Mouse (Mus musculus) adipocyte (in vitro differentiated cells): ENCODE measurements around the gene Inka1.
"Not testable (repeated sequence)": the region's sequence is repeated elsewhere in the genome, so short reads cannot be mapped to it uniquely, and the experiment has no call there.

Source experiments
- DNase-seq: peaks from one replicate; pipeline ENCODE4 v3.0.0-alpha.2; 2016; ENCODE audit warnings: low spot score

Gene Inka1

DNA sequence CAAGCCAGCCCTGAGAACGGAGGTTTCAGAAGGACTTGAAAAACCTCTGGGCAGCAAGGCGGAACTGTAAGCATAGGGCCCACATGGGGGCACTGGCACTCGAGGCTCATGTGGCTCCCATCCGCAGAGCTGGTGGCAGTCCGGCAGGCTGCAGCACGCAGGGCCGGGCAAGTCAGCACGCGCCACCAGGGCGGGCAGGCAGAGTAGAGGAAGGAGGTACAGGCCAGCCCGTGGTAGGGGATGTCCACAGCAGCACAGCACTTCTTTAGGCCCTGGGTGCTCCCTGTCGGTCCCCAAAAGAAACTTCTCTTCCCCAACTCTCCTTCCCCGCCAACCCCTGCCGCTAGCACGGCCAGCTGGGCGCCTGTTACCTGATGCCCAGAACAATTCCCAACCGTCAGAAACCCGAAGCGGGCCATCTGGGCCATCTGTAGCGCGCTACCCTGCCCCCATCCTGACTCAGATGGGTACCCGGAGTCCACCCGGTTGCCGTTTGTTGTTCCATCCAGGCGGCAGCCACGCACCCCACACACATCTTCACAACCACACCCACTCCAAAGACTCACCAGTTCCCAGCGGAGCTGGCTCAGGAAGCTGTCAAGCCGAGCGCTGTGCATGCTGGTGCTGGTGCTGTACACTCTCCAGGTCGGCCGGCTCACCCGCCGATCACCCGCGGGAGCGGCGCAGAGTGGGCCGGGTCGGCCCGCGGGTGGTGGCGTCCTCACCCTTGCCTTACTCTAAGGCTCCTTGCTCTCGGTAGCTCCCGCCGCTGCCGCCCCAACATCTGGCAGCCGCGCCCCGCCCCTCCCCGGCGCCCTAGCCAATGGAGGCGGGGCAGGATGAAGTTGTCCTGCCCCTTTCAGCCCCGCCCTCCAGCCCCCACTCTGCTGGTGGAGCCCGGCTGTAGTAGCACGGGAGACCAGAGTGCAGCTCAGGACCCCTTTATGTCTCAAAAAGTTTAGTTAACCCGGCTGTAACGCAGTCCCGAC lies at the start of gene Inka1:
Inka1 (minus strand) TSS at position 749 of the 989 bp plus-strand sequence.
- peak; percentile 86 for DNase-seq

DNA sequence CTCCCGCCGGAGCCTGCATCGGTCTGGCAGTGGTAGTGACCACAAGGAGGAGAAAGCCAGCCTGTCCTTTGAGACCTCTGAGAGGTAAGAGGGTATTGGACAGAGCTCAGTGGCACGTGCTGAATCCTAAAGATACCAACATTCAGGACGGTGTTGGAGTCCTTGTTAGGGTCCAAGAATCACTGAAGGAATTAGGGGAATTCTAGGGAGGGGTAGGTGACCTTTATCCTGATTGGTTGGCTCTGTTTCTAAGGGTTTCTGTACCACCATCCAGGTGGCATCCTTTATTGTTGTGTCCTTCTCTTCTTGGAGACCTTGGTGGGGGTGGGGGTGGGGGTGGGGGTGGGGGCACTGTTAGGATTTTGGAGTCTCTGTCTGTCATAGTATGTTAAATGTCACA lies 46.4 kb upstream of the Inka1 start:
- no peak for DNase-seq

DNA sequence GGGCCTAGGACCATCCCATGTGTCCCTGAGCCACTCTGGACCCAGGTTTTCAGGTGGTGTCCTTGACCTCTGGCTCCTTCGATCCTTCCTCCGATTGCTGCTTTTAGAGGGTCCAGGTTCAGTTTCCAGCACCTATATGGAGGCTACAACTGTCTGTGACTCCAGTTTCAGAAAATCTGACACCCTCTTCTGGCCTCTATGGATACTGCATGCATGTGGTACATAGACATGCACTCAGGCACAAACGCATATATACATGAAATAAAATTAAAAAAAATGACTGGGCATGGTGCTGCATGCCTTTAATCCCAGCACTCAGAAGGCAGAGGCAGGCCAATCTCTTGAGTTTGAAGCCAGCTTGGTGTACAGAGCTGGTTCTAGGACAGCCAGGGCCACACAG lies 42.2 kb upstream of the Inka1 start:
- no peak for DNase-seq

DNA sequence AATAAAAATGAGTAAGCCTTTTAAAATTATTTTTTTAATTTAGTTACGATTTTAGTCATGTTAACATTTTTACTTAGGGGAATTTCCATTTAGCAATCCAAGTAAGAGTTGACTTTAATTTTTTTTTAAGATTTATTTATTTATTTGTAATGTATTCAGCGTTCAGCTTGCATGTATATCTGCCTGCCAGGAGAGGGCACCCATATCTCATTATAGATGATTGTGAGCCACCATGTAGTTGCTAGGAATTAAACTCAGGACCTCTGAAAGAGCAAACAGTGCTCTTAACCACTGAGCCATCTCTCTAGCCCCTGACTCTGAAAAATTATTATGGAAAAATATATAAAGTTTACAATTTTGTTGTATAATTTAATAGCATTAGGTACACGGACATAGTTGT lies 40.9 kb upstream of the Inka1 start:
- no peak for DNase-seq

DNA sequence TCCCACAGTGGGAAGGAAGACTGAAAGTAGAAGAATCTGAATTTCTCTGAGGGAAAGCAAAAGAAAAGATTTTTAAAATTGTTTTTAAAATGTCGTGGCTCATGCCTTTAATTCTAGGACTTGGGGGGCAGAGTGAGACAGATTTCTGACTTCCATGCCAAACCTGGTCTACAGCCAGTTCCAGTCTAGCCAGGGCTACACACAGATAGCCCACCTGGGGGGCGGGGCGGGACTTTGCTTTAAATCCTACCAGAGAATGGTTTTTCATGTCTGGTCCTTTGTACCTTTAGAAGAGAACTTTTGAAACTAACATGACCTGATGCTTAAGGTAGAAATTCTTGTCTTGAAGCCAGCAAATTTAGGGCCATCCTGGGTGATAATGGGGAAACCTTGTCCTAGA lies 37.5 kb upstream of the Inka1 start:
- no peak for DNase-seq

DNA sequence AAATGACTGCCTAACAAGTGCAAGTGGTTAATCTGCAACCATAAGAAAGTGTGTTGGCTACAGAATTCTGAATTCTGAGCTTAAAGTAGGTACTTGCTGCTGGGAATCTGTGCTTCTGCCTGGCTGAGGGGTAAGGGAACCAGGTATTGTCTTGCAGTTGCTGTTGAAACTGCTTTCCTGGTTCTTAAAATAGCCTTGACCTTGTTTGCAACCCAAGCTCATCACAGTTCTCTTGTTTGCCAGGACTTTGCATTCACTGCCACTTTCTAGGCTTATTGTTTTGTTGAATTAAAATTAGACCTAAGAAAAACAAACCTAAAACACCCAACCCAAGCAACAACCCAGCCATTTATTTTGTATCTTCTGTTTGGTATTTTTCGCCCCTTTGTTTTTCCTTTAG lies 35.1 kb upstream of the Inka1 start:
- no peak for DNase-seq

DNA sequence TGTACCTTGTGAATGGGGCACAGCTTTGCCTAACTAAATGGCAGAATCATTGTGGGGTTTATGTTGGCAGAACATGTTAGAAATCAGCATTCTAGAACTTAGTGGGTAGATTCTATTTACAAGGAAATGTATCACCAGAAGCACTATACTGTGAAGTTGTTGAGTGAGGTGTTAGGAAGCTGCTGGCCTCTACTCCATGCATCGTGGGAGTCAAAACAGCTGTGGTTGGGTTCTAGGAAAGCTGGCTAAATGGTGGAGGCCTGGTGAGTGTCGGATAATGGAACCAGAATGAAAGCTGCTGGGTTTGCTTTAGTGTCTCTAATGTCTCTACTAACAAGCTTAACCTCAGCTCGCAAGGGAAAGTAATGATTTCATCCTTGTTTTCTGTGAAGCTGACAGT lies 31.4 kb upstream of the Inka1 start:
- no peak for DNase-seq

DNA sequence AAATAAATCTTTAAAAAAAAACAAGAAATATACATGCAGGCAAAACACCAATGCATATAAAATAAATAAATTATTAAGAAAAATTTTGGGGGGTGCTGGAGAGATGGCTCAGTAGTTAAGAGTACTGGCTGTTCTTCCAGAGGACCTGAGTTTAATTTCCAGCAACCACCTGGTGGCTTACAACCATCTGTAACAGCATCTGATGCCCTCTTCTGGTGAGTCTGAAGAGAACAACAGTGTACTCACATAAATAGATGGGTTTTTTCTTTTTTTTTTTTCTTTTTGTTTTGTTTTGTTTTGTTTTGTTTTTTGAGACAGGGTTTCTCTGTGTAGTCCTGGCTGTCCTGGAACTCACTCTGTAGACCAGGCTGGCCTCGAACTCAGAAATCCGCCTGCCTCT lies 27.9 kb upstream of the Inka1 start:
- DNase-seq = not testable (repeated sequence)

DNA sequence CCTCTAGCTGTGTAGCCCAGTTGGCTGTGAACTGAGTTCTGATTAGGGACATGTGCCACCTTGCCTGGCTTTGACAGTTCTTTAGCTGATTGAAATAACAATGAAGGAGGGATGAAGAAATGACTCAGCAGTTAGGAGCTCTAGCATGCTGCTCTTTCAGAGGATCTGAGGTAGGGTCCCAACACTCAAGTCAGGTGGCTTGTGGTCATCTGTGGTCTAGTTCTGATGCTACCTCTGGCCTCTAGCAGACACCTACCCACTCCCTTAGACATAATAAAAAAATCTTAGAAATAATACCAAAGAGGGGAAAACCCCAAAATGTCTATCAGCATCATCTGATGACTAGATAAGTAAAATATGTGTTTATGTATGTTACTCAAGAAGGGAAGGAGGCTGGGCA lies 24.7 kb upstream of the Inka1 start:
- no peak for DNase-seq

DNA sequence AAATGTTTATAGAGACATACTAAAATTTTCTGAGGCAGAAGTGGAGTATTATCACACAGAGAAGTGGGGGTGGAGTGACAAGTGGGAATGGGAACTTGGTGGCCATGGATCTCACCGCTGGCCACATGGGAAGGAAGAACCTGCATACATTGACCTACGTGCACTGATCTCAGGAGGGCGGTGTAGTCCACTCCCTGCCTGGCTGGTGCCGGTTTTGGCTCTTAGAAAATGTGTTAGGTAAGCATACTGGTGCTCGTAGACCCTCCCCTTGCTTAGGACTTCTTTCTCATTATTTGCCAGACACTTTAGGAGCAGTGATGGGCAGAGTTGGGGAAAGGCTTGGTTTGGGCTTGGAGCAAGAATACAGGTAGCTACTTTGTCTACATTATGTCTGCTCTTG lies 22.4 kb upstream of the Inka1 start:
- no peak for DNase-seq

DNA sequence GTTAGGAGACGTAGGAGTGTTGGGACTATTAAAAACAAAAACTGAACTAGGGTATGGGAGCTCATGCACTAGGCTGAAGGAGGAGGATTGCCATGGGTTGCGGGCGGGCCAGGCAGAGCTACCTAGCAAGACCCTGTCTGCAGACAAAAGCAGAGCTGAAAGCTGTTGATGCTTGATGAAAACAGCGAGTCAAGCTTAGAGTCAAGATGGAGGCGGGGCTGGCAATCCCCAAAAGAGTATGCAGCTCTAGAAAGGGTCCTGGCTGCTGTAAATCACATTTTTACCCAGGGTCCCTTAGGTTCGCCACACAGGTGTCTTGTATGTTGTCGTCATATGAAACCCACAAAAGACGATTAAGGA lies 17.8 kb upstream of the Inka1 start:
- DNase-seq = no peak

DNA sequence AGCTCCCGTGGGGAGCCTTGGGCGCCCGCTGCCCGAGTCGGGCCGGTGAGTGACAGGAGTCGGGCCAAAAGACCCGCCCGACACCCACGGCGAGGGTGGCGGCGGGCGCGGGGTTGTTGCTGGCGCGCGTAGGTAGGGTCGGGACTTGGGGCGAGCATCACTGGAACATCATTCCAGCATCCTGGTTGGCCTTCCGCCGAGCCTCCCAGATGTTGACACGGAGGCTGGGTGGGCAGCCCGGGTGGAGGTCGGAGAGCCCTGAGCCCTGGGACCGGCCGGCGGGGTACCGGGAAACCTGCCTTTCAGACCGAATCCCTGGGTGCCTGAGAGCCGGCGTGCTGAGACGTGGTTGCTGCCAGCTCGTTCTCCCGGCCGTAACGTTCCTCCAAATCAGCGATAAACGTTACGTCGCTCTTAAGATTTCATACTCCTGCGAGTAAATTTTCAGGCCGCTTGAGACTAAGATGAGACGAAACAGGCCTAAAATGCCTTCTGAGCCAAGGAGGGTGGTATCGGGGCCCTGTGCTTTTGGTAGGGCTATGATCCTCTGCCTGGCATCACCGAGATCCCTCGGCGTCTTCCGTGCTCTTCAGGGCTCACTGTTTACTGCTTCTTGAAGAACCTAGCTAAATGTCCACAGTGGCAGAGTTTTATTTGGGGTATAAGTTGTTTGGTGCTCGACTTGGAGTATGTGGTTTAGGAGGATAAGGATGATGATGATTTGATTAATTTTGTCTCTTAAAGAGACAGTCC lies 17.3 kb upstream of the Inka1 start:
- peak; percentile 44 for DNase-seq

DNA sequence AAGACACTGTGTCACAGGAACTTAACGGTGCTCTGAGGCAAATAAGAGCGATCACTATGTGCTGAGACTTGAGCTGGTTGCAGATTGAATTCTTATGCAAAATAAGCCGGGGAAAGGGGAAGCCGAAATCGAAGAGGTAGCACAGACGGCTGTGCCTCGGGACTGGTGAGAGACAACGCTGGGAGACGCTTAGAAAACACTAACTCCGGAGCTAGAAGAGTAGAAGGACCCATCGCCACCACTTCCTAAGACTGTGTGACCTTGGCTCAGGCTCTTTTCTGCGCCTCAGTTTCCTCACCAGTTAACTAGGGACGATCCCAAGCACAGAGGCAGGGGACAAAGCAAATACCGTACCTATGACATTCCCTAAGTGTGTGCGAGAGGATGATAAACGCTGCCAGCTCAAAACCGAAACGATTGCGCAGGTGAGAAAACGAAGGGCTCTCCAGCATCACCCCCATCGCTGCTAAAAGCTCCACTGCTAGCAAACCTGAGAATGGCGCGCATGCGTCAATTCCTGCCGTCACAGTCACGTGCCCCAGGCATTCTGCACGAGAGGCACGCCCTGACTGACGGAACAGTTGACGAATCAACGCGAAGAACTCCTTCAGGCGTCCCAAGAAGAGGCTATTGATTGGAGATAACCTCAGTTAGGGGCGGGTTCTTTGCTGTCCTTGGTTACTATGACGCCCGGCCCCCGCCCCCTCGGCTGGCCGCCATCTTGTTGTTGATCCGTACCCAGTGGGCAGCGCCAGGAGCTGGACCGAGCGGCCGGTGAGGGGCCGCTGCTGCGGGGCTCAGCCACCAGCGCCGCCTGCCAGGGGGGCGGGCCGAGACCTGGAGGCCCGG lies 16.5 kb upstream of the Inka1 start, which contains the start of gene Ip6k1:
Ip6k1 (plus strand) TSS at position 580 of the 849 bp plus-strand sequence.
- peak; percentile 100 for DNase-seq

DNA sequence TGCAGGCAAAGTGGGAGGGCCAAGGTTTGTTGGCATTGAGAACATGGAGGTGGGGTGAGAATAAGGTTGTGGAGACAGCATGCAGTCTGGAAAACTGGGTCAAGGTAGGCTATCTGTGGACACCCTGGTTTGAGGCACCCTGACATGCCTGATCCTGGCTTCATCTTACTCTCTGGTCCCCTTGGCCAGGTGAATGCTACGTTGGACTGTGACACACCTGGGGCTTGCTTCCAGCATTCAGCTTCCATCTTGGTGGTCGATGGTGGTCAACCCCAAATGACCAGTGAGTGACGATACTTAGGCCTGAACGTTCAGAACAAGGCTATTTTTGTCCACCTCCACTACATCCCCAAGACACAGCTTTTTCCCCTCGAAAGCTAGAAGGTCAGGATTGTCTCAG lies 10.4 kb upstream of the Inka1 start, which contains the start of gene Gm20662:
Gm20662 (plus strand) TSS at position 301 of the 400 bp plus-strand sequence.
- DNase-seq = no peak

DNA sequence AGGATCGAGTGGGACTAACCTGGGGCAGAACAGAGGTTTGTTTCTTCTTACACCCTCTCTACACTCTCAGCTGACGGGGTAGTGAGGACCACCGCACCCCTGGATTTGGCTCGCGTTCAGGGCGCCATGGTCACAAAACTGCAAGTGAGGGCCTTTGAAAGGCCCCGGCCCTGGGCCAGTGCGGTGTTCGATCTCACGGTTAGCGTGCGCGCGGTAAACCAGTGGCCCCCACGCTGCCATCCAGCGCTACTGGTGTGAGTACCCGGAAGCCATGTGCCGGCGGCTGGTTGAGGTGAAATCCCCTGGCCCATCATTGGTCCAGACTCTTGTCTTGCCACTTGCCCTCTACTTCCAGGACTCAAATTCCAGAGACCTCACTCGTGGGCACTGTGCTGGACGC lies 9.8 kb upstream of the Inka1 start:
- no peak for DNase-seq

DNA sequence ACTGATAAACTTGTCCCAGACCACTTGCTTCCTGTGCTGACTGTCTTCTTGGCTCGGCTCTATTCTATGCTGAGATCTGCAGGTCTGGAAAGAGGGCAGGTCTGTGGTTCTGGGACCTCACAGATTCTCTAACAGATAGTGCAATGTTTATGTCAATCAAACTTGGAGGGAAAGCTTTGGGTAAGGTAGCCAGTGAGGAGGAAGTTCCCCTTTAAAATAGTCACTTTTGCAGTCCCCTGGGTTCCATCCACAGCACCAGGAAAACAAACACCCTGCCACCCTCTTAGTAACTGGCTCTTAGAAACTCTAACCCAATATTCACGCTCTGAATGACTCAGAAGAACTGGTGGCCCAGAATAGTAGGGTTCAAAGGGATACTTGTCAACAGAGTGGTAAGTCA lies 8.8 kb upstream of the Inka1 start:
- no peak for DNase-seq

DNA sequence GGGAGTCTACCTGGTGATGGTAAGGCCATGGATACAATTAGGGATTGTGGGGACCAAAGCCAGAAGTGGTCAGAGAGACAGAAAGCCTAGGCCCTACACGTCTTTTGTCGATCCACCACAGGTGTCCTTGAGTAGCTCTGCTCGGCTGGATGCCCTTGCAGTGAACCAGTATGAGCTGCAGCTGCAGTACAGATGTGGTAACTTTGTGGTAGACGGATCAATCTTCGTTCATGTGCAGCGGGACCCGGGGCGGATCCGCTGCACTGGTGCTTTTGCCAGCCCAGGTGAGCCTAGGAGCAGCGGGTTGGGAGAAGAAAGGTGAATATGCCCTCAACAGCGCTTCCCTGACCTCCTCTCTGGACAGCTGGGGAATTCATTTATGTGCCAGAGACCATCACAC lies 7.3 kb upstream of the Inka1 start:
- no peak for DNase-seq

DNA sequence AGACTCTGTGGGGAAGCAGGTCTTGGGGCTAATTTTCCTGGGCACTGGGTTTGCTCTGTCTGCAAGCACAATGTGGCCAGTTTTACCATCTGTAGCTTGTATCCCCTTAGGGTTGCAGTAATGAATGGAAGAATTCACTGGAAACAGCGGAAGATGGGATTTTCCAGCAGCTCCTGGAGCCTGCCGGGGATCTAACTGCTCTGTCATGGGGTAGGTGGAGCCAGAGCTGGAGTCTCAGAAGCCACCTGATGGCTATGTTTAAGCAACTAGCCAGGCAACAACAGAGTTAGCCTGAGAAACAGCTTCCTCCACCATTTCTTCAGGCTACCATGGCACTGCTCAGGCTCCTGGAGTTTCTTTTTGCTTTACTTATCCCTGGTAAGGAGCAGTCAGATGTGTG lies 6.5 kb upstream of the Inka1 start, which contains the start of gene Cdhr4:
Cdhr4 (plus strand) TSS at position 301 of the 400 bp plus-strand sequence.
- no peak for DNase-seq

DNA sequence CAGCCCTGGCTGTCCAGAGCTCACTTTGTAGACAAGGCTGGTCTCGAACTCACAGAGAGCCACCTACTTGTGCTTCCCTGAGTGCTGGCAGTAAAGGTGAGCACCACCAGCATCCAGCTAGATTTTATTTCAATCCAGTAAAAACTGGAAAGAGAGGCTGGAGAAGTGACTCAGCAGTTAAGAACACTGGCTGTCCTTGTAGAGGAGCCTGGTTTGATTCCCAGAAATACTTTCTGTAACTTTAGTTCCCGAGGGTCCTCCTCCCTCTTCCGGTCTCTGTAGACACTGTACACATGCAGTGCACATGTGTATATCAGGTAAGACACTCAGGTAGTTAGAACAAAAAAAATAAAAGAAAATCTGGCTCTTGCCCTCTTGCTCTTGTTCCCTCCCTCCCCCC lies 2.3 kb upstream of the Inka1 start:
- peak; percentile 16 for DNase-seq

DNA sequence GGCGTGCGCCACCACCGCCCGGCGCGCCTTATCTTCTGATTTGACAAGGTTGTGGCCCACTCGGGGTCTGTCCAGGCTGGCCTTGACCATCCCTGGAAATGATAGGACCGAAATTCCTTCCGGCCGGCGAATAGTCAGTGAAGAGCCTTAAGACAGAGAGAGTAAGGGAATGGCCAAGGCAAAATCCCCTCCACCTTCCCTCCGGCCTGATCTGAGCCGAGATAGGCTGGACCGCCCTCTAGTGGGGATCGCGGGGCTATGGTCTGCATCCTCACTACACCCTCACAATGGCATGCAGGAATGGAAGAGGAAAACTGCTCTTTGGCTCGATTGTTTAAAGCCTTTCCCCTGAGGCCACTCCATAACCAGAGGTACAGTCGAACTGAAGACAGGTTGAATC lies 697 bp upstream of the Inka1 start:
- peak; percentile 87 for DNase-seq

DNA sequence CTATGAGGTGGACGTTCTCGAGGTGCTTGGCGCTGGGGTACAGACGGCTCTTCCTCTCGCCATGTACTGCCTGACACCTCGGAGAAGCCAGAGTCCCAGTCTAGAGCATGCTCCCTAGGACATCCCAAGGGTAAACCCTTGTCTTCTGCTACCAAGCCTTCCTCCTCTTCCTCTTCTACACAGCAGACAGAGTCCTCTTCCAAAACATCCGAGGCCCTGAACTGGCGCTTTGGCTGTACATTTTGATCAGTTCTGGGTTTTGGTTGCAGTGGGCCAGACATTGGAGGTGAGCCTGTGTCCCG lies 974 bp downstream of the Inka1 start:
- no peak for DNase-seq

DNA sequence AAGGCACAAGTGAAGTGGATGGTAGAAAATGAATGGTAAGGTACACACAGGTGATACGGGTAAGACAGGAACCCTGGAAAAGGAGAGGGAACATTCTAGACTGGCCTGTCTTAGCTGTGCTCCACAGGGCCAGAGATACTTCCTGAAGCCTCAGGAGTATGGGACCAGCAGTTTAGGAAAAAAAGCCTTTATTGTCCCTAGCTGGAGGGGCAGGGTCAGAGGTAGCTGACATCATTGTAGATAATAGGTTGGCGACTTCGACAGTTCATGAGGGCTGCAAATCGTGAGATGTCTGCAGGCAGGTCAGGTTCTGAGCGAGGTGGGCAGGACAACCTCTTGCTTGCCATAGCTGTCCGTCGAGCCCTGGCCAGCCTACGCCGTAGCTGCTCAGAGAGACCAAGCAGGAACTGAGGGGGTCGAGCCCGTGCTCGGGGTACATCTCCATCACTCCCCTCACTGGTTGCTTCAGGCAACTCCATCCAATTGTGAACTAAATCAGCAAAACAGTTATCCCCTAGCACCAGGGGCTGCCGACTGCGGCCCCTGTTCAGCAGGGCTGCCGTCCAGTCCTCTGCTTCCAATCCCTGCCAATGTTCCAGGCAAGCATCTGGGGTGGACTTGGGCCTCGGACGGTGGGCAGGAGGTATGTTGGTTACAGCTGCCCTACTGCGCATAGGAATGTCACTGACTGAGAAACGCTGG lies 1.5 kb downstream of the Inka1 start:
- peak; percentile 10 for DNase-seq
